Mouse (Mus musculus): ENCODE results near the gene Stard10. TPM values are rescaled to one million over a fixed set of nuclear protein-coding genes. Genes with fewer than 3 reads are reported as not detected.

The Stard10 gene
- total RNA-seq, 1 experiment = 15.2 TPM

GRCm38 (mm10) chr7:101330074-101330840 lies 13.4 kb downstream of the Stard10 start:
- Histone ChIP-seq H3K9ac (ENCODE audit: insufficient read depth, low read depth, low read length, poor library complexity, severe bottlenecking) (no peak overlapping the region), H3K4me1 (ENCODE audit: control insufficient read depth in 2 of 2, insufficient read depth in 2 of 2, low read length in 2 of 2, poor library complexity in 1 of 2) (no peaks in the 10 kb centered on the region), H3K9me3 (ENCODE audit: control insufficient read depth, insufficient read depth, low read depth, low read length) (no peaks in the 10 kb centered on the region), H3K4me3 (ENCODE audit: insufficient read depth in 1 of 2, low read depth in 1 of 2, low read length in 2 of 2, poor library complexity in 1 of 2, severe bottlenecking in 1 of 2) (no peak overlapping the region), H3K27ac (ENCODE audit: insufficient read depth, low read depth, low read length, poor library complexity, severe bottlenecking) (no peak overlapping the region), H3K36me3 (ENCODE audit: control insufficient read depth, insufficient read depth, low read length, poor library complexity, severe bottlenecking) (no peaks in the 10 kb centered on the region)
- no peak for TF ChIP-seq ZC3H11A (IDR thresholded peaks at IDR 0.05; ENCODE audit: borderline replicate concordance, low read depth, low read length)
- no peak for TF ChIP-seq ZNF384 (IDR thresholded peaks at IDR 0.05; ENCODE audit: low read depth, low read length)
- TF ChIP-seq MAFK (IDR thresholded peaks at IDR 0.05; ENCODE audit: insufficient read depth, low read depth, low read length) = no peak
- TF ChIP-seq CHD2 (IDR thresholded peaks at IDR 0.05; ENCODE audit: low read depth, low read length) = no peak
- no peak for TF ChIP-seq HCFC1 (IDR thresholded peaks at IDR 0.05; ENCODE audit: borderline replicate concordance, insufficient read depth, low read length)
- DNase-seq (ENCODE audit: low read depth, low spot score) = no peak
- in situ Hi-C loops (cut with MboI; ENCODE audit: low sequenced_read_pairs in 2 of 2, unreplicated experiment in 2 of 2) = no loop called here

GRCm38 (mm10) chr7:101330841-101331173 lies 13.9 kb downstream of the Stard10 start:
- no peak overlapping the region for H3K4me3 ChIP-seq (ENCODE audit: insufficient read depth in 1 of 2, low read depth in 1 of 2, low read length in 2 of 2, poor library complexity in 1 of 2, severe bottlenecking in 1 of 2)
- H3K27ac ChIP-seq (ENCODE audit: insufficient read depth, low read depth, low read length, poor library complexity, severe bottlenecking) = no peak overlapping the region
- no peaks in the 10 kb centered on the region for H3K36me3 ChIP-seq (ENCODE audit: control insufficient read depth, insufficient read depth, low read length, poor library complexity, severe bottlenecking)
- H3K4me1 ChIP-seq (ENCODE audit: control insufficient read depth in 2 of 2, insufficient read depth in 2 of 2, low read length in 2 of 2, poor library complexity in 1 of 2) = no peaks in the 10 kb centered on the region
- no peak overlapping the region for H3K9ac ChIP-seq (ENCODE audit: insufficient read depth, low read depth, low read length, poor library complexity, severe bottlenecking)
- DNase-seq (ENCODE audit: low read depth, low spot score) = no peak
- no peak for TF ChIP-seq MAFK (IDR thresholded peaks at IDR 0.05; ENCODE audit: insufficient read depth, low read depth, low read length)
- TF ChIP-seq ZNF384 (IDR thresholded peaks at IDR 0.05; ENCODE audit: low read depth, low read length) = no peak
- no peak for TF ChIP-seq ZC3H11A (IDR thresholded peaks at IDR 0.05; ENCODE audit: borderline replicate concordance, low read depth, low read length)
- no peak for TF ChIP-seq HCFC1 (IDR thresholded peaks at IDR 0.05; ENCODE audit: borderline replicate concordance, insufficient read depth, low read length)
- TF ChIP-seq CHD2 (IDR thresholded peaks at IDR 0.05; ENCODE audit: low read depth, low read length) = no peak
- H3K9me3 ChIP-seq (ENCODE audit: control insufficient read depth, insufficient read depth, low read depth, low read length) = no peaks in the 10 kb centered on the region
- in situ Hi-C loops (cut with MboI; ENCODE audit: low sequenced_read_pairs in 2 of 2, unreplicated experiment in 2 of 2) = no loop called here

DNA sequence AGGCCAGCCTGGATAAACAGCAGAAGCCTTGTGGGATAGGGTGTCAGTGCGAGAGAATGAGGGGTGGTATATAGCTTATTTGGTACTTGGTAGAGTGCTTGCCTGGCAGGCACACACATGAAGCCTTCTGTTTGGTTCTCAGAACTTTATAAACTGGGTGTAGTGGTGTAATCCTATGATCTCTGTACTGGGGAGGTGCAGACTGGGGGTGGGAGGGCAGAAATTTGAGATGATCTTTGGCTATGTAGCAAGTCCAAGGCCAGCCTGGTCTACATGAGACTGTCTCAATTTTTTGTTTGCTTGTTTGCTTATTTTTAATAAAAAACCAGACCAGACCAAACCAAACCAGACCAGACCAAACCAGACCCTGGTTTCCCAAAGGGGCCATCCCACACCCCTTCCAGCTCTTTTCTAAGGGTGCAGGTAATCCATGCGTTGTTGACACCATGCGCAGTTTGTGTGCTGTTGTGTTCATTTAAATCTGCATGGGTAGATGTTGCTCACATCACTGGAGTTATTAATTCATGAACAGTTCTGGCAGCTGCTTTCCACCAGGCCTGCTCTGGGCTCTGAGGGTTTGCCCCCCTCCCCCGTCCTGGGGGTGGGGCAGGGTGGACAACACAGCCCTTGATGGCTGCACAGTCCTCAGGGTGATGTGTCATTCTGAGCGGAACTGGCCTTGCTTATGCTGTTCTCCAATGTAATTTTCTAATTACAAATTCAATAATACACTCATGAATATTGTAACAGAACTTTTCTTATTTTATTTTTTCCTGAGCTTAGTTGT lies 15.4 kb downstream of the Stard10 start:
- Histone ChIP-seq H3K4me3 (ENCODE audit: insufficient read depth in 1 of 2, low read depth in 1 of 2, low read length in 2 of 2, poor library complexity in 1 of 2, severe bottlenecking in 1 of 2) (no peak overlapping the region), H3K4me1 (ENCODE audit: control insufficient read depth in 2 of 2, insufficient read depth in 2 of 2, low read length in 2 of 2, poor library complexity in 1 of 2) (no peaks in the 10 kb centered on the region), H3K9me3 (ENCODE audit: control insufficient read depth, insufficient read depth, low read depth, low read length) (no peaks in the 10 kb centered on the region), H3K27ac (ENCODE audit: insufficient read depth, low read depth, low read length, poor library complexity, severe bottlenecking) (no peak overlapping the region), H3K36me3 (ENCODE audit: control insufficient read depth, insufficient read depth, low read length, poor library complexity, severe bottlenecking) (no peaks in the 10 kb centered on the region), H3K9ac (ENCODE audit: insufficient read depth, low read depth, low read length, poor library complexity, severe bottlenecking) (no peak overlapping the region)
- DNase-seq (ENCODE audit: low read depth, low spot score) = no peak
- in situ Hi-C loops (cut with MboI; ENCODE audit: low sequenced_read_pairs in 2 of 2, unreplicated experiment in 2 of 2) = no loop called here
- TF ChIP-seq CHD2 (IDR thresholded peaks at IDR 0.05; ENCODE audit: low read depth, low read length) (no peak), ZC3H11A (IDR thresholded peaks at IDR 0.05; ENCODE audit: borderline replicate concordance, low read depth, low read length) (no peak), HCFC1 (IDR thresholded peaks at IDR 0.05; ENCODE audit: borderline replicate concordance, insufficient read depth, low read length) (no peak), MAFK (IDR thresholded peaks at IDR 0.05; ENCODE audit: insufficient read depth, low read depth, low read length) (no peak), ZNF384 (IDR thresholded peaks at IDR 0.05; ENCODE audit: low read depth, low read length) (no peak)

DNA sequence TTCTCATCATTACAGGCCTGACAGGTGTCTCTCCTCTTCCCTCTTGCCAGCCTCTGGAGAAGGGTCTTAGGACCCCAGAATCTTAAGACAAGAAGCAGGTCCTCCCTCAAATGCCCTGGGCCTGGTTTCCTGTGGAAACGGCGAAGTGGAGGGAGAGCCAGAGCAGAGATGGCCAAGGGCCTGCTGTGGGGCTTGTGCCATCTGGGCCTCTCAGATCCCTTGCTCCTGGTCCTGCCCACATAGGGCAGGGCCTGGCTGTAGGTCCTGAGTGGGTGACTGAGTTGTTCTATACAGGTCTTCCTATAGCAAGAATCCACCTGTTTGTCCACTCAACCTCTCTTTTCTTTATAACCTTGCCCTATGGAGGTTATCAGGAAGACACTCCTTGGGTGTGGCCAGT lies 18.3 kb downstream of the Stard10 start:
- no peaks in the 10 kb centered on the region for H3K9me3 ChIP-seq (ENCODE audit: control insufficient read depth, insufficient read depth, low read depth, low read length)
- DNase-seq (ENCODE audit: low read depth, low spot score) = no peak
- H3K9ac ChIP-seq (ENCODE audit: insufficient read depth, low read depth, low read length, poor library complexity, severe bottlenecking) = no peak overlapping the region
- TF ChIP-seq CHD2 (IDR thresholded peaks at IDR 0.05; ENCODE audit: low read depth, low read length) = no peak
- TF ChIP-seq MAFK (IDR thresholded peaks at IDR 0.05; ENCODE audit: insufficient read depth, low read depth, low read length) = no peak
- no peak for TF ChIP-seq ZNF384 (IDR thresholded peaks at IDR 0.05; ENCODE audit: low read depth, low read length)
- no peak for TF ChIP-seq HCFC1 (IDR thresholded peaks at IDR 0.05; ENCODE audit: borderline replicate concordance, insufficient read depth, low read length)
- TF ChIP-seq ZC3H11A (IDR thresholded peaks at IDR 0.05; ENCODE audit: borderline replicate concordance, low read depth, low read length) = no peak
- H3K4me3 ChIP-seq (ENCODE audit: insufficient read depth in 1 of 2, low read depth in 1 of 2, low read length in 2 of 2, poor library complexity in 1 of 2, severe bottlenecking in 1 of 2) = no peak overlapping the region
- H3K4me1 ChIP-seq (ENCODE audit: control insufficient read depth in 2 of 2, insufficient read depth in 2 of 2, low read length in 2 of 2, poor library complexity in 1 of 2) = 0 out of 4 replicates have a peak, but pooled peaks cover 0 to under 1% of the 10 kb centered on the region in 2 experiments
- in situ Hi-C loops (cut with MboI; ENCODE audit: low sequenced_read_pairs in 2 of 2, unreplicated experiment in 2 of 2) = no loop called here
- H3K27ac ChIP-seq (ENCODE audit: insufficient read depth, low read depth, low read length, poor library complexity, severe bottlenecking) = no peak overlapping the region
- no peaks in the 10 kb centered on the region for H3K36me3 ChIP-seq (ENCODE audit: control insufficient read depth, insufficient read depth, low read length, poor library complexity, severe bottlenecking)
